Mouse (Mus musculus): ENCODE data around the gene Cerkl. TPM values are rescaled to one million over a fixed set of nuclear protein-coding genes. Genes with fewer than 3 reads are reported as not detected.

The Cerkl gene
- polyA plus RNA-seq, 1 experiment: 0.30 TPM

DNA sequence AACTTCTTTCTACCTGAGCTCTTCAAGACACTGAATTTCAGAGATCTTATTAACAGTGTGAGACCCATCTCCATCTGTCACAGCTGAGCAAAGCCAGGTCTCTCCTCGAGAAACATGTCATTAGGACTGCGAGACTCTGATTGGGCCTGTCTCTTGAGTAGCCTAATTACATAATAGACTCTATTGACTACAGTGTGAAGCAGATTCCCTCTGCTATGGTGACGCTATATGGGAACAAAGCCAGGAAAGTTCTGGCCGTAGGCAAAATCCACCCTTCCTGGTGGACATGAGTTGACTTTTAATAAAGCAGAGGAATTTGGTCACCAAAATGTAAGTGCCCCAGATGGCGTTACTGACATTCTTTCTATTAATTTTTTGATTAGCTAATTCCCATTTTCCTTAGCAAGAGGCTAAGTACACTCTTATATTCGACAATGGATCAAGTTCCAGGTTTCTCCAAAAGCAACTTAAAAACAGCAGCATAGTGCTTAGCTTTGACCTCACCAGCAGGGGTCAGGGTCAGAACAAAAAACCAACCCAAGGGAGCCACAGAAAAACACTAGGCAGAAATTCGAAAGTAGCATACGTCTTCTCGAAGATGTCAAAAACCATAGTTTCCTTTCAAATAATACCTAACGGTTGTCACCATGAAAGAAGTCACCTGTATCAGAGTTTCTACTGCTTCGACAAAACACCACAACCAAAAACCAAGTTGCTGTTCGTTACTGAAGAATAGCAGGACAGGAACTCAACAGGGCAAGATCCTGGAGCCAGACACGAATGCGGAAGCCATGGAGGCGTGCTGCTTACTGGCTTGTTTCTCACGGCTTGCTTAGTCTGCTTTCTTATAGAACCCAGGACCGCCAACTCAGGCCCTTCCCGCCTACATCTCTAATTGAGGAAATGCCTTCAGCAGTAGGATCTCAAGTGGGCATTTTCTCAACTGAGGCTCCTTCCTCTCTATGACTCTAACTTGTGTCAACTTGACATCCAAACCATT lies 88.8 kb downstream of the Cerkl start:
- Histone ChIP-seq H3K36me3 (ENCODE audit: control insufficient read depth, insufficient read depth, low read length) (no peaks in the 10 kb centered on the region), H3K4me1 (ENCODE audit: control insufficient read depth, insufficient read depth, insufficient read length, low read length) (no peaks in the 10 kb centered on the region), H3K27me3 (ENCODE audit: control insufficient read depth, insufficient read depth, low read length) (no peaks in the 10 kb centered on the region), H3K27ac (ENCODE audit: insufficient read depth, low read depth, low read length) (no peak overlapping the region), H3K4me3 (ENCODE audit: low read depth, low read length) (no peak overlapping the region)
- 73% methylated on average over 18 of the region's 18 CpGs for WGBS
- no peak for TF ChIP-seq CTCF (IDR thresholded peaks at IDR 0.05; ENCODE audit: extremely low read depth, insufficient read length, insufficient replicate concordance, low read depth, low read length)
- no peak for TF ChIP-seq POLR2A (IDR thresholded peaks at IDR 0.05; ENCODE audit: low read depth, low read length)

DNA sequence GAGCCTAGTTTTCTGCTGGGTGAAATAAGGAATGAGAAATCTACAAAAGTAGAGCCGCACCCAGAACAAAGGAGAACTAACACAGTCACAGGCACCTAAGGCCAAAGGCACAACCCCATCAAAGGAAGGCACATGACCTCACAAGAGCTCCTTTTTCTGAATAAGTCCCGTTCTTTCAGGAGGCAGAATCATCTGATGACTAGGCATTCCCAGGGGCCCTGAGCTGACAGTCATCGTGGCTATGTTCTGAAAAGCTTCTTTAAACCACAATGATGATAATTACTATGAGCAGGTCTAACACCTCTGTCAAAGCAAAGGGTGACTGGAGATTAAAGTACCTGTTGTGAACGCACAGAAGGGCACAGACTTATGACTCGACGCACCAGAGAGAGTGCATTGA lies 92.7 kb downstream of the Cerkl start:
- H3K36me3 ChIP-seq (ENCODE audit: control insufficient read depth, insufficient read depth, low read length): no peaks in the 10 kb centered on the region
- H3K4me3 ChIP-seq (ENCODE audit: low read depth, low read length): no peak overlapping the region
- H3K27ac ChIP-seq (ENCODE audit: insufficient read depth, low read depth, low read length): no peak overlapping the region
- 73% methylated on average over 6 of the region's 6 CpGs for WGBS
- TF ChIP-seq POLR2A (IDR thresholded peaks at IDR 0.05; ENCODE audit: low read depth, low read length) (no peak), CTCF (IDR thresholded peaks at IDR 0.05; ENCODE audit: extremely low read depth, insufficient read length, insufficient replicate concordance, low read depth, low read length) (no peak)
- H3K4me1 ChIP-seq (ENCODE audit: control insufficient read depth, insufficient read depth, insufficient read length, low read length): no peaks in the 10 kb centered on the region
- no peaks in the 10 kb centered on the region for H3K27me3 ChIP-seq (ENCODE audit: control insufficient read depth, insufficient read depth, low read length)

- TF ChIP-seq POLR2A (IDR thresholded peaks at IDR 0.05; ENCODE audit: low read depth, low read length) (no peak), CTCF (IDR thresholded peaks at IDR 0.05; ENCODE audit: extremely low read depth, insufficient read length, insufficient replicate concordance, low read depth, low read length) (no peak)
- no peak overlapping the region for H3K4me3 ChIP-seq (ENCODE audit: low read depth, low read length)
- 71% methylated on average over 6 of the region's 6 CpGs for WGBS
- no peaks in the 10 kb centered on the region for H3K36me3 ChIP-seq (ENCODE audit: control insufficient read depth, insufficient read depth, low read length)
- H3K27ac ChIP-seq (ENCODE audit: insufficient read depth, low read depth, low read length): no peak overlapping the region
- no peaks in the 10 kb centered on the region for H3K4me1 ChIP-seq (ENCODE audit: control insufficient read depth, insufficient read depth, insufficient read length, low read length)
- H3K27me3 ChIP-seq (ENCODE audit: control insufficient read depth, insufficient read depth, low read length): no peaks in the 10 kb centered on the region
Measured at GRCm38 (mm10) chr2:79362029-79362428, 94.6 kb downstream of the Cerkl start.

GRCm38 (mm10) chr2:79357835-79358234 lies 98.8 kb downstream of the Cerkl start:
- no peak overlapping the region for H3K4me3 ChIP-seq (ENCODE audit: low read depth, low read length)
- no peaks in the 10 kb centered on the region for H3K4me1 ChIP-seq (ENCODE audit: control insufficient read depth, insufficient read depth, insufficient read length, low read length)
- TF ChIP-seq CTCF (IDR thresholded peaks at IDR 0.05; ENCODE audit: extremely low read depth, insufficient read length, insufficient replicate concordance, low read depth, low read length) (no peak), POLR2A (IDR thresholded peaks at IDR 0.05; ENCODE audit: low read depth, low read length) (no peak)
- no peaks in the 10 kb centered on the region for H3K27me3 ChIP-seq (ENCODE audit: control insufficient read depth, insufficient read depth, low read length)
- 84% methylated on average over 3 of the region's 3 CpGs for WGBS
- no peaks in the 10 kb centered on the region for H3K36me3 ChIP-seq (ENCODE audit: control insufficient read depth, insufficient read depth, low read length)
- H3K27ac ChIP-seq (ENCODE audit: insufficient read depth, low read depth, low read length): no peak overlapping the region

DNA sequence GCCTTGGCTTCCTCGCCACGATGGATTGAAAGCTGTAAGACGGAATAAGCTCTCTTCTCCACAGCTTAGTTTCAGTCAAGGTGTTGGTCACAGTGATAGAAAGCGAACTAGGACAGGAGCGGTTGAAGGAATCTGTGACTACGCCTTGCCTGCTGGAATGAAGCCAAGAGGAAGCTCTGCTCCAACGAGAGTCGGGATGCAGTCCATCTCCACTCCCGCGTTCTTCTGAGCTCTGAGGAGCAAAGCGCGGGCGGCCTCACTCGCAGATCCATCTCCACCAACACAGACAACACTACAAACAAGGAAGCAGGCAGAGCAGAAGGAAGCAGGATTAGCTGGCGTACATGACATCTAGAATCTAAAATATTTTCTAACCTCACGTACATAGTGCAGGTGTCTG lies 101.8 kb downstream of the Cerkl start:
- no peak overlapping the region for H3K27ac ChIP-seq (ENCODE audit: insufficient read depth, low read depth, low read length)
- no peaks in the 10 kb centered on the region for H3K4me1 ChIP-seq (ENCODE audit: control insufficient read depth, insufficient read depth, insufficient read length, low read length)
- H3K4me3 ChIP-seq (ENCODE audit: low read depth, low read length): no peak overlapping the region
- H3K36me3 ChIP-seq (ENCODE audit: control insufficient read depth, insufficient read depth, low read length): no peaks in the 10 kb centered on the region
- H3K27me3 ChIP-seq (ENCODE audit: control insufficient read depth, insufficient read depth, low read length): no peaks in the 10 kb centered on the region
- 81% methylated on average over 16 of the region's 16 CpGs for WGBS
- TF ChIP-seq CTCF (IDR thresholded peaks at IDR 0.05; ENCODE audit: extremely low read depth, insufficient read length, insufficient replicate concordance, low read depth, low read length): no peak
- no peak for TF ChIP-seq POLR2A (IDR thresholded peaks at IDR 0.05; ENCODE audit: low read depth, low read length)

DNA sequence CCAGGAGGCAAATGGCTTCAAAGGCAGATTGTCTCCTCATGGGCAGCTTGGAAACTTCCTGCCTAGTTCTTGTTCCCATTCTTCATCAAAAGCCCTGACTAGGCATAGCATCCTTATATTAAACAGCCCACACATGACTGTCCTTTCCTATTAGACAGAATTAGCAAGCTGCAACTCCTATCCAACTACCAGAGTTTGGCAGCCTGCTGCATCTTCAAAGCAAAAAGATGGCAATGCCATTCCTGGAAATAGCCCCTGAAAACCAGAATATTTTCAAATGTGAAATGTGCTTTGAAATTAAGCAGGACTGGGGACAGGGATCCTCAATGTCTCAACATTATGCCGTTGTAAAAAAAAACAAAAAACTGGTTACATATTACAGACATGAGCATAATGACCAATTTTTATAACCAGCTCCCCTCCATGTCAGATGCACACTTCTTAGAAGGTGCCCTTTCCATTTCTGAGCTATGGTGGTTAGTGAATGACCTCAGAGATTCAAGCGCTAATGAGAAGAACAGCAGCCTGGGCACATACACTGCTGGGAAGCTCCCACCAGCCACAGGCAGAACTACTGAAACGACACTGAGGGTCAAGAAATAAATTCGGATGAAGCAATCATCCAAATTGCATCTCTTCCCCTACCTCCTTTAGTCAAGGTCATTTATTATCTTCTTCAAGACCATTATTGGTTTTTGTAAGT lies 104.3 kb downstream of the Cerkl start:
- H3K4me1 ChIP-seq (ENCODE audit: control insufficient read depth, insufficient read depth, insufficient read length, low read length): no peaks in the 10 kb centered on the region
- no peaks in the 10 kb centered on the region for H3K27me3 ChIP-seq (ENCODE audit: control insufficient read depth, insufficient read depth, low read length)
- H3K27ac ChIP-seq (ENCODE audit: insufficient read depth, low read depth, low read length): no peak overlapping the region
- H3K4me3 ChIP-seq (ENCODE audit: low read depth, low read length): no peak overlapping the region
- TF ChIP-seq CTCF (IDR thresholded peaks at IDR 0.05; ENCODE audit: extremely low read depth, insufficient read length, insufficient replicate concordance, low read depth, low read length): no peak
- no peak for TF ChIP-seq POLR2A (IDR thresholded peaks at IDR 0.05; ENCODE audit: low read depth, low read length)
- no peaks in the 10 kb centered on the region for H3K36me3 ChIP-seq (ENCODE audit: control insufficient read depth, insufficient read depth, low read length)
- 77% methylated on average over 4 of the region's 4 CpGs for WGBS
